ENCODE assay signal across 7 mouse cellular contexts in the genomic region with DNA sequence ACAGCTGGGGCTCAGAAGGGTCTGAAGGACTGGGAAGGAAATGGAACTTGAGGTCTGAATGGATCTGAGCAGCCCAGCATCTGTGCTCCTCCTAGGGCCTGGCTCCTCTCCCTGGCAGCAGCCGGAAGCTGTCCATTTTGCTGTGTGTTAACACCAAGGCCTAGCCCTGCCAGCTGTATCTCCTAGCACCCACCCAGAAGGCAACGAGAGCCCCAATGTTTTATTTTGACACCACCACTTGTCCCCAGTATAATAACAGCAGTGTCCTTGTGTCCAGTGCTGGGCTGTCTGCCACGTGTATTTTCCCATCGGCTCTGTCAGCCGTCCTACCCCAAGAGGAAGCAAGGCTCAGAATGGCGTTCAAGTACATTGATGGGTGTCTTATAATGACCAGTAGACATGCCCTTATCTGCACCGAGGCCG. TPM values are rescaled to one million over a fixed set of nuclear protein-coding genes. Genes with fewer than 3 reads are reported as not detected.
DNase-seq lines count a peak whose midpoint lies in the region; ATAC-seq lines count a peak whose summit lies in the region.

No protein-coding gene starts in this region.

- H3K36me3 ChIP-seq in lung, embryonic 16.5 days (ENCODE audit: control insufficient read depth, insufficient read depth, low read length), result no peaks in the 10 kb centered on the region
- H3K36me3 ChIP-seq in forebrain, embryonic 15.5 days, result no peaks in the 10 kb centered on the region
- H3K36me3 ChIP-seq in hindbrain, embryonic 15.5 days, result no peaks in the 10 kb centered on the region
- no peaks in the 10 kb centered on the region for H3K36me3 ChIP-seq in neural tube, embryonic 15.5 days

- 46% methylated on average over 8 of the region's 8 CpGs for WGBS in lung, embryonic 16.5 days
- 41% methylated on average over 8 of the region's 8 CpGs for WGBS in forebrain, embryonic 15.5 days
- 51% methylated on average over 8 of the region's 8 CpGs for WGBS in hindbrain, embryonic 15.5 days
- WGBS in neural tube, embryonic 15.5 days, result 51% methylated on average over 8 of the region's 8 CpGs

- no peak overlapping the region for H3K4me3 ChIP-seq in lung, embryonic 16.5 days (ENCODE audit: low read length)
- H3K4me3 ChIP-seq in forebrain, embryonic 15.5 days, result no peak overlapping the region
- H3K4me3 ChIP-seq in hindbrain, embryonic 15.5 days, result no peak overlapping the region
- no peak overlapping the region for H3K4me3 ChIP-seq in neural tube, embryonic 15.5 days (replicated peaks)

- peak; percentile 71 for ATAC-seq in lung, embryonic 16.5 days (ENCODE audit: low read depth)
- peak; percentile 27 for ATAC-seq in forebrain, embryonic 15.5 days (replicated peaks)
- ATAC-seq in hindbrain, embryonic 15.5 days (ENCODE audit: low FRiP score, low read depth), result peak; percentile 49
- ATAC-seq in neural tube, embryonic 15.5 days (ENCODE audit: low FRiP score), result peak; percentile 33; the same call in 1 of the 2 replicates

- no peak overlapping the region for H3K9ac ChIP-seq in lung, embryonic 16.5 days (ENCODE audit: low read length)
- H3K9ac ChIP-seq in forebrain, embryonic 15.5 days (replicated peaks), result 0 out of 2 replicates have a peak overlapping the region, but pooled peaks have one; percentile 6
- H3K9ac ChIP-seq in hindbrain, embryonic 15.5 days, result no peak overlapping the region
- no peak overlapping the region for H3K9ac ChIP-seq in neural tube, embryonic 15.5 days (replicated peaks)

- peaks cover 30% of the 10 kb centered on the region for H3K4me1 ChIP-seq in lung, embryonic 16.5 days (replicated peaks; ENCODE audit: control insufficient read depth, insufficient read depth, low read length)
- H3K4me1 ChIP-seq in forebrain, embryonic 15.5 days, result peaks cover 72% of the 10 kb centered on the region
- peaks cover 76% of the 10 kb centered on the region for H3K4me1 ChIP-seq in hindbrain, embryonic 15.5 days (replicated peaks)
- H3K4me1 ChIP-seq in neural tube, embryonic 15.5 days, result peaks cover 78% of the 10 kb centered on the region

- no peaks in the 10 kb centered on the region for H3K27me3 ChIP-seq in lung, embryonic 16.5 days (ENCODE audit: control insufficient read depth, insufficient read depth, low read depth, low read length)
- H3K27me3 ChIP-seq in forebrain, embryonic 15.5 days, result no peaks in the 10 kb centered on the region
- H3K27me3 ChIP-seq in hindbrain, embryonic 15.5 days, result no peaks in the 10 kb centered on the region
- no peaks in the 10 kb centered on the region for H3K27me3 ChIP-seq in neural tube, embryonic 15.5 days (replicated peaks)

- no peak for DNase-seq in lung, adult 18-20 months
- DNase-seq in urinary bladder, postnatal 10 days (ENCODE audit: low spot score), result no peak
- no peak for DNase-seq in urinary bladder, adult 2 months (ENCODE audit: low spot score)

- no peak overlapping the region for H3K4me2 ChIP-seq in lung, embryonic 16.5 days (ENCODE audit: low read depth, low read length)
- H3K4me2 ChIP-seq in forebrain, embryonic 15.5 days (replicated peaks), result no peak overlapping the region
- peak overlapping the region; percentile 8 for H3K4me2 ChIP-seq in hindbrain, embryonic 15.5 days
- no peak overlapping the region for H3K4me2 ChIP-seq in neural tube, embryonic 15.5 days

- H3K27ac ChIP-seq in lung, embryonic 16.5 days (ENCODE audit: low read length), result no peak overlapping the region; the same call in 1 of the 2 replicates
- peak overlapping the region; percentile 92 for H3K27ac ChIP-seq in forebrain, embryonic 15.5 days (replicated peaks)
- H3K27ac ChIP-seq in hindbrain, embryonic 15.5 days (replicated peaks), result peak overlapping the region; percentile 83
- H3K27ac ChIP-seq in neural tube, embryonic 15.5 days (replicated peaks), result peak overlapping the region; percentile 81

- H3K9me3 ChIP-seq in lung, embryonic 16.5 days (ENCODE audit: control insufficient read depth, low read length), result no peaks in the 10 kb centered on the region
- H3K9me3 ChIP-seq in forebrain, embryonic 15.5 days, result no peaks in the 10 kb centered on the region
- no peaks in the 10 kb centered on the region for H3K9me3 ChIP-seq in hindbrain, embryonic 15.5 days
- H3K9me3 ChIP-seq in neural tube, embryonic 15.5 days (replicated peaks), result no peaks in the 10 kb centered on the region

RNA-seq across cellular contexts. Expression of a gene that starts 17.4 kb away (rescaled TPM):
- 10.5 and 11.8 TPM in 2 replicates for polyA plus RNA-seq in lung, embryonic 16.5 days (2015; fragmentation: Nextera tagmentation; extraction: Ambion mirVana)
- polyA plus RNA-seq in forebrain, embryonic 15.5 days (2015; fragmentation: Nextera tagmentation; extraction: Ambion mirVana), result 115 and 116 TPM in 2 replicates
- 168 and 183 TPM in 2 replicates for polyA plus RNA-seq in hindbrain, embryonic 15.5 days (2015; fragmentation: Nextera tagmentation; extraction: Ambion mirVana)
- 145 and 179 TPM in 2 replicates for polyA plus RNA-seq in neural tube, embryonic 15.5 days (2015; fragmentation: Nextera tagmentation; extraction: Ambion mirVana)
- 6.4 and 8.7 TPM in 2 replicates for polyA plus RNA-seq in urinary bladder, adult 2 months (2012; rRNA removed)

RNA-seq across cellular contexts. Expression of a gene that starts 51.2 kb away (rescaled TPM):
- 1.4 and 1.6 TPM in 2 replicates for polyA plus RNA-seq in lung, embryonic 16.5 days (2015; fragmentation: Nextera tagmentation; extraction: Ambion mirVana)
- 0.19 and 0.22 TPM in 2 replicates for polyA plus RNA-seq in forebrain, embryonic 15.5 days (2015; fragmentation: Nextera tagmentation; extraction: Ambion mirVana)
- 0.24 and 0.27 TPM in 2 replicates for polyA plus RNA-seq in hindbrain, embryonic 15.5 days (2015; fragmentation: Nextera tagmentation; extraction: Ambion mirVana)
- 0.44 and 0.51 TPM in 2 replicates for polyA plus RNA-seq in neural tube, embryonic 15.5 days (2015; fragmentation: Nextera tagmentation; extraction: Ambion mirVana)
- 45.4 and 53.8 TPM in 2 replicates for polyA plus RNA-seq in urinary bladder, adult 2 months (2012; rRNA removed)

Comparison
In these comparisons a context has a peak if more than half of its experiments do, and no peak if none do; other contexts are left out.
1. RNA of a gene that starts 51.2 kb away (polyA plus RNA-seq): 45.4 to 53.8 TPM in urinary bladder, adult 2 months; 1.4 to 1.6 TPM in lung, embryonic 16.5 days, 0.44 to 0.51 TPM in neural tube, embryonic 15.5 days, 0.24 to 0.27 TPM in hindbrain, embryonic 15.5 days and 0.19 to 0.22 TPM in forebrain, embryonic 15.5 days; every median in the first group is over 10 times any median in the second.
2. Peak in every context shown above with its lines, with median percentiles within 50 percentile points of each other: ATAC-seq.